Mouse (Mus musculus): ENCODE results near the gene Ccin. TPM values are rescaled to one million over a fixed set of nuclear protein-coding genes. Genes with fewer than 3 reads are reported as not detected.

Ccin gene
- not detected in 2 replicates for total RNA-seq (2017)

DNA sequence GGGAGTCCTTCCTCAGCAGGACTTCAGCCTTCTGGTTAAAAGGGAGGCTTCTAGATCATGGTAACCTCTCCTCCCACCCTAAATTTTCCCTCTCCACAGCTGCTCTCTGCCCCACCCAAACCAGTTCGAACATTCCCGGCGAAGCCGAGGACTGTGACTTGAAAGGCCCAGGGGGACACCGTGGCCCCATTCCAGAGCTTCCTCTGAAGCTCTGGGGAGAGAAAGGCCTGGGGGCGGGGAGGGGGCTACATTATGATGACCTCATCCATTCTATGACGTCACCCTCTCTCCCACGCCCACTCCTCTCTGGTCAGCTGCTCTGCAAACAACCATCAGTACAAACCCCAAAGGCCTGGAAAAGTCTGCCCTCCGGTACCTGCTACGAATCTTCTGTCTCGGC lies at the start of gene Ccin:
TSS of gene Ccin (plus strand) at position 303 of the 400 bp plus-strand sequence.
- no peak for ATAC-seq (replicated peaks; ENCODE audit: low read depth, poor library complexity, severe bottlenecking)

DNA sequence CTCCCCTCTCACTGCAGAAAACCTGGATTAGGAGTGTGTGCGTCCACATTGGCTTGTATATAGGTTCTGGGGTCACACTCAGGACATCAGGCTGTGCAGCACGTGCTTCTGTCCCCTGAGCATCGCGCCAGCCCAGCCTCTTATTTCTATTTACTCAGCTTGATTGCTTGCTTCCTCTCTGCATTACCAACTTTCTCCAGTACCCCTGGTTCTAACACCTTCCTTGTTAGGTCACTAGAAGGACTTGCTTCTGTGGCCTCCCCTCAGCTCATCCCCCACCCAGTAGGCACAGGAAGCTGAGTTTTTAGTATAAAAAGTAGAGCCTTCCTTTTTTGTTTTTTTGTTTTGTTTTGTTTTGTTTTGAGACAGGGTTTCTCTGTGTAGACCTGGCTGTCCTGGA lies 47.1 kb upstream of the Ccin start:
- ATAC-seq (replicated peaks; ENCODE audit: low read depth, poor library complexity, severe bottlenecking), result no peak

DNA sequence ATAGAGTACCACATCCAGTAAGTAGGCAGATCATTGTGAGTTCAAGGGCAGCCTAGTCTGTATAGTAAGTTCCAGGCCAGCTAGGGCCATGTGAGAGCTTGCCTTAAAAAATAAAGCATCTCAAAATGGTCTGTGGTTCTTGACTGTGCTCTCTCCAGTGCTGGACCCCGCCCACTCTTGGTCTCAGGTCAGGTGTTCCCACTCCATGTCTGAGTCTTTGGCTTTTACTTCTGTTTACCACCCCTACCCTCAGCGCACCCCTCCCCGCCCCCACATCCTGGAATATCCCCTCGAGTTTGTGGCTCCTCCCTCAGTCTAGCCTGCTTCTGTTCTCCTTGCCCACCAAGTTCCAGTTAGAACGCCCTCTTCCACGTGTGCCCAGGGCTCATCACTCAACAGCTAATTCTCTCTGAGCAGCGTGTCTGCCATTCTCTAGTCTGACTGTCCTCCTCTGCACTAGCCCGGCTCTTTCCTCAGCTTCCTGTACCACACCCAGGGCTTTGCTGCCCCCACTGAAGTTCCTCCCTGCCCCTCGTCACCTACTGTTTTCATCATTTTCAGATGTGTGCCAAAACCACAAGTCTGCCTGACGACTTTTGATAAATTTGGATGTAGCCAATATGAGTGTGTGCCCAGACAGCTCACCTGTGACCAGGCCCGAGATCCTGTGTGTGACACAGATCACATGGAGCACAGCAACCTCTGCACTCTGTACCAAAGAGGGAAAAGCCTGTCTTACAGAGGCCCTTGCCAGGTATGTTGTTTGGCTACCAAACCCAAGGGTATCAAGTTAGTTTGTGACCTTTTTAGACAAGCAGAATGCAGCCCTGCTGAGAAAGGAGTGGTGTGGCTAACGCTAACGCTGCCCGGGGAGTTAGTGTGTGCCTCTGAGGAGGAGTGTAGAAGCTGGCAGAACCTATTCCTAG lies 46.3 kb upstream of the Ccin start:
- peak; percentile 88 for ATAC-seq (replicated peaks; ENCODE audit: low read depth, poor library complexity, severe bottlenecking)

DNA sequence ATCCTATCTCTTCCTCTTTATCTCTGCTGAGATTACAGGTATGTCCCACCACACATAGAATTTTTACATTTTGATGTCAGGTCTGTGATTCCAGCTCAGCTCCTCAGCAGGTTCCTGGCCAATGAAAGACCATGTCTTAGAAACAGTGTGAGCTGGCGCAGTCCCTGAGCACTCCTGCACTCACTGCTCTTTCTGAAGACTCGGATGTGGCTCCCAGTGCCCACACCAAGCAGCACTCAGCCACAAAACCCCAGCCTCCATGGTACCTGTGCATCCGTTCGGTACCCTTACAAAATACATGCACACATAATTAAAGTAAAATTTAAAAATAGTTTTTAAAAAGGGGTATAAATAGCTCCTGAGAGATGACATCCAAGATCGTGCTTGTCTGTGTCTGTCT lies 42.0 kb upstream of the Ccin start:
- no peak for ATAC-seq (replicated peaks; ENCODE audit: low read depth, poor library complexity, severe bottlenecking)

DNA sequence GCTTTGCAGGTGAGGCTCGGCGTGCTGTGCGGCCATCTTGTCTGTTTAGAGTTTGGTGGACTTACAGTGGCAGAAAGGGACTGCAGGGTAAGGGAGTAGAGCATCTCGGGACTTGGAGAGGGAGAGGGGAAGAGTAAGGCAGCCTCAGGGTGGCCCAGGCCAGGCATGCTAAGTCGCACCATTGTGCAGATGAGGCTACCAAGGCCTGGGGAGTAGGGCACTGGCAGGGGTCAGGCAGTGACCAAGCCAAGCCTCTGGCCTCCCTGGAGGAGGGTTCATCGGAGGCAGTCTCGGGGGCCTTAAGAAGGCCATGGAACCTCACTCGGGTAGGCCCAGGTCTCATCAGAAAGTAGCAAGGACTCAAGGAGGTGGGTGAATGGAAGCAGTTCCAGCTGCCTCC lies 40.9 kb upstream of the Ccin start:
- no peak for ATAC-seq (replicated peaks; ENCODE audit: low read depth, poor library complexity, severe bottlenecking)

DNA sequence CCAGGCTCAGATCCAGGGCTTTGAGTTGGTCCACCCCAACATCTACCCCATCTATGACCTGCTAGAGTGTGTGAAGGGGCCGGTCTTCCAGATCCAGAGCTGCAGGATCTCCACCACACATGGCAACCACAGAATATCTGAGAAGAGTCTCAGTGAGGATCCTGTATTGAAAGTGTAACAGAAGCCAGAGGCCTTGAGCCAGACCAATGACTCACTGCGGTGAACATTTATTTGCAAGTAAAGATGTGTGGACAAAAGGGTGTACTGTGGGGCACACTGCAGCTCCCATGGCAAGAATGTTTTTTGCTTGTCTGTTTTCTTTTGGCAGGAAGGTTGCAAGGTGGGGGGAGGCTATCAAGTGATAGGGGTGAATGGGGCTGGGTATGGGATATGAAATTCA lies 35.7 kb upstream of the Ccin start:
- no peak for ATAC-seq (replicated peaks; ENCODE audit: low read depth, poor library complexity, severe bottlenecking)

DNA sequence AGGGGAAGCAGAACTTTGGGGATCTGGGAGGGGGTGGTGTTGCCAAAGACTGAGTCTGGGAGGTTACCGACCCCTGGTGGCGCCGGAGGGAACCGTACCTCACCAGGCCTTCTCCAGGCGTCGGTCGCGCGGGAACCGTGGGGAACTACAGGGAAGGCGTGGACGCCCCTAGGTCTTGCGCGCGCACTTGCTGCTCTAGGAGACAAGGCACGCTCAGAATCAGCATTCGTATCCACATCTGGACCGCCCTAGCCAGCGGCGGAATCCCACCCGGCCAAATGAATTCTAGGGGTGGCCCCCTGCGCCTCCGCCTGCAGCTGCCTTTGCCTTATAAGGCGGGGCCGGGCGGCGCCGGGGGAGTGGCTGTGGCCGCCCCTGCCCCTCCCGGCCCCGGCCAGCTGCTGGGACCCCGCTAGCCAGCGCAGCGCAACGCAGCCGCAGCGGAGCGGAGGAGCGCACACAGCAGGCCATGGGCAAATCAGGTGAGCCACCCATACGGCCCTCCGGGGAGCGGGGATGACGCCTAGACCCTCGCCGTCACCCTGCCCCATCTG lies 25.9 kb upstream of the Ccin start, which contains the start of gene Glipr2:
TSS of gene Glipr2 (plus strand) at position 110 of the 554 bp plus-strand sequence.
- ATAC-seq (replicated peaks; ENCODE audit: low read depth, poor library complexity, severe bottlenecking), result peak; percentile 87

DNA sequence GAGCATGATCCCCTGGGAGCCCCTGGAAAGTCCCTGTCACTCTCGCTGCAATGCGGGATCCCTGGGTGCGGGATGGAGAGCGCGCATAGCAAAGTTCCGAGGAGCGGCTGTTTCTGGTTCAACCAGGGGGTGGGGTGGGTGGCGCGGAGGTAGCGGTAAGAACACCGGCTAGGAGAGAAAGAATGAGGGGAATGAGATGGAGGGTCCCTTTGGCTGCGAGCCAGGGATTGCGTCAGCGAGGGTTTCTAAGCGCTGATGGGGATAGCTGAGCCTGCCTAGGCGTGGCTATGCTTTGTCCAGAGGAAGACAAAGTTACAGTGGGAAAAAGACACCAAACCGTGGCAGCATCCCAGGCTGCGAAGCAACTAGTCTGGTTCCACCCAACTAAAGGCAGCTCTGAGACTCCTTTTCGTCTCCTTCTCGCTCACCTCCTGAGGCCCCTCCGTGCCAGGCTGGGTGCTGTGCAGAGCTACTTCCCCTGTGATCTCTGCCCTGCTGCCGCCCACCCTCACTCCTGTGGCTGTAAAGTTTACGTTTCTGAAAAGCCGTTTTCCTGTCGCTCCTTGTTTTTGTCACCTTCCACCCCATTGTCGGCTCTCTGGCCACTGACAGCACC lies 25.3 kb upstream of the Ccin start:
- peak; percentile 4; the same call in 1 of the 2 replicates for ATAC-seq (replicated peaks; ENCODE audit: low read depth, poor library complexity, severe bottlenecking)

DNA sequence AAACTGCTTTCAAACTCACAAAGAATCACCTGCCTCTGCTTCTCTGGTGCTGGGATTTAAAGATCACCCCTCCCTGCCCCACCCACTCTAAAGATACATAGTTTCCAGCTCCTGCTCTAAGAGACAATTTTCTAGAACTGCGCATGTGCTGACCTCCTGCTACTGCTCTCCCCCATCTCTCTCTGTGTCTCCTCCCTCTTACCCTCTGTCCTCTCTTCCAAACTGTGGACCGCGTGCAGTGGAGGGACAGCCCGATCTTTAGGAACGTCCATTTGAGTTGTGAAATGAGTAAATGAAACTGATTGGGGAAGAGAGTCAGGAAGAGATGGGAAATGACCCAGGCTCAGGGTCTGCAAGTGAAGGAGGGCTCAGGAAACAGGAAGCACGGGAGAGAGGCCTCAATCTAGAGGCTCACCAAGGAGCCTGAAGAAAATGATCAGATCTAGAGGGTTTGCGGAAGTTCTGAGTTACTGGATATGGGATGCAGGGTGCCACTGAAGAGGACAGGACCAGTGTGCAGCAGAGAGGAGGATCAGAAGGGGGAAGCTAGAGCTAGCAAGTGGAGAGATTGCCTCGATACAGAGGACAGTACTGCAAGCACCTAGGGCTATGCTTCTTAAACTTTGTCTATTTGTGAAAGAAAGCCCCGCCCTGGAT lies 23.6 kb upstream of the Ccin start:
- peak; percentile 29 for ATAC-seq (replicated peaks; ENCODE audit: low read depth, poor library complexity, severe bottlenecking)

DNA sequence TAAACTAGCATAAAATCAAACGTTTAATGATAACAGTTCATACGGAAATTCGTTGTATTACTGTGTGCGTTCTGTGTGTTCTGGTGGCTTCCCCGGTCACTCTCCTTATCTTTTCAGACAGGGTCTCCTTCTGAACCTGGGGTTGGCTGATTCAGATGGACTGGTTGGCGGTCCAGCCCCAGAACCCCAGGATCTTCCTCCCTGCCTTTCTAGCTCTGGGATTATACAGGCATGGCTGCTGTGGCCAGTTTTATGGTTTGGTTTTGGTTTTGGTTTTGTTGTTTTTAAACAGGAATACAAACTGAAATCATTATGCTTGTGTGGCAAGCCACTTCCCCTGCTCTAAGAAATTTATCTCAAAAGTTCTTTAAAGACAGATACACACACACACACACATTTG lies 23.1 kb upstream of the Ccin start:
- peak; percentile 7; the same call in 1 of the 2 replicates for ATAC-seq (replicated peaks; ENCODE audit: low read depth, poor library complexity, severe bottlenecking)

DNA sequence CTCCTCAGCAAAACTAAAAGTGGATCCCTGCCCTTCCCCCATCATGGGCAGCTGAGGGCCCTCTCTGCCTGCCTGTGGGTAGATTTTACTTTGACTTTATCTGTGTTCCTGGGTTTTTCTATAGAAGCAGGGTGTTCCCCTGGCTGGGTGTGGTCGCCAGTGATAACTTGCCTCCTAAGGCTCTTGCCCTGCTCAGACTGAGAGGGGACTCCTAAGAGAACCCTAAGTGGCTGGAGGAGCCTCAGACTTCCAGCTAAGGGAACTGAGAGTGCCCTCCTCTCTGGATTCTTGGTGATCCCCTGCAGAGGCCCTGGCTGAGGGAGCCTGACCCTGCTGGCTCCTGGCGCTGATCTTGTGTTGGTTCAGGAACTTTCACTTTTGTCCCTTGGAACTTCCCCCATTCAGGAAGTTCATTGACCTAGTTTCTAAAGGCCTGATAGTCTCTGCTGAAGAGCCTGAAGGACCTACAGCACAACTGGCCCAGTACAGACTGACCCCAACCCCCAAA lies 18.9 kb upstream of the Ccin start:
- peak; percentile 64 for ATAC-seq (replicated peaks; ENCODE audit: low read depth, poor library complexity, severe bottlenecking)

DNA sequence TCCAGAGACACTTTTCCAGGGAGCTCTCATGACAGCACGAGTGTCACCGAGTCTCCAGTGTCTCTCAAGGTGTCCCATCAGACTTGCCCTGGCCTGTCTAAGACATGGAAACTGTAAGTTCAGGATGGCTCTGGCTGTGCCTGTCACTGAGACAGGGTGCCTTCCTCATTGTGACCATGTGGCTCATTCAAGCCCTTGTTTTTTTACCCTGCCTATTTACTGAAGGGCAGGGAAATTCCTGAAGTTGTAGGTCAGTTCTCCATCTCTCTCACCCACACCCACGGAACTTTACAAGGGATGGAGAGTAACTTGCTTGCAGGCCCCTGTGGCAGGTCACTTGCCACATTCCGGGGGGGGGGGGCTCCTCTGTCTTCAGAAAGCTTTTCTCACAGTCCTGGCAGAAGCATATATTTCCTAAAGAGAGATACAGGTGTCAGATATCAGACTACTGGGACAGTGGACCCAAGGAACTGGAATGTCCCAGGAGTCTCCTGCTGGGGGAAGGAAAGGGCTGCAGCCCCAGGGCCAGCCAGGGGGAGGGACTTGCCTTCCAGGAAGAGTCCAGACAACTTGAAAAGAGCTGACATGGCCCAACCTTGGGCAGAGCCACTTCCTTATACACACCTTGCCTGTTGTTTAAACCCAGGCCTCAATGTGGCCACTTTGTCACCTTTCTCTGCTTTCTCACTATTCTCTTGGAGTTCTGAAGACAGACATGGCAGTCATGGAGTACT lies 18.2 kb upstream of the Ccin start:
- ATAC-seq (replicated peaks; ENCODE audit: low read depth, poor library complexity, severe bottlenecking), result no peak

DNA sequence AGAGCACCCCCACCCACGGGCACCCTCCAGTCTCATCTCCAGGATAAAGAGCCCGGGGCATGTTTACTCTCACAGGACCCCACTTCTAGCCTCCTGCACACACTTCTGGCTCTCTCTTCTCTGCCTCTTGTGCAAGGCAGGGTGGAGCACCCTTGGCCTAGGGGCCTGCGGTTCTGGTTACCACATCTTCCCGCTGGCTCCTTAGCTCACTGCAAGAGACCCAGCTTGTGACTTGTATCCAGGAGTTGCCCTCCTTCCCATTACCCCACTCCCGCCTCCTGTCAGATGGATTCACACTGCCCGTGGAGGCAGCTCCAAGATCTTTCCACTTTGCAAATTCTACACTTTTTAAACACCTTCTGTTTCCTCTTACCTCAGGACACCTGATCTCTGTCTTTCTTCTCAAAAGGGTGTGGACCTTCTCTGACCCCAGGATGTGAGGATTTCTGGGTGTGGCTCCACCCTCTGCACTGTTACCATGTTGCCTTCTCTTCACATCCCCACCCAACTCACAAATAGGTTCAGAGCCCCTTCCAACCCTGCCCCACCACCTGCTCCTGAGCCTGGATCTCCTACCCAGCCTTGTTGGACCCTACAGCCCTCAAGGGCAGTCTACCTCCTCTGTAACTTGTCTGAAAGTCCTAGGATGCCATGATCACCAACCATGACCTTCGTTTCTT lies 17.3 kb upstream of the Ccin start:
- ATAC-seq (replicated peaks; ENCODE audit: low read depth, poor library complexity, severe bottlenecking), result 0 out of 2 replicates have a peak, but pooled peaks have one; percentile 41

DNA sequence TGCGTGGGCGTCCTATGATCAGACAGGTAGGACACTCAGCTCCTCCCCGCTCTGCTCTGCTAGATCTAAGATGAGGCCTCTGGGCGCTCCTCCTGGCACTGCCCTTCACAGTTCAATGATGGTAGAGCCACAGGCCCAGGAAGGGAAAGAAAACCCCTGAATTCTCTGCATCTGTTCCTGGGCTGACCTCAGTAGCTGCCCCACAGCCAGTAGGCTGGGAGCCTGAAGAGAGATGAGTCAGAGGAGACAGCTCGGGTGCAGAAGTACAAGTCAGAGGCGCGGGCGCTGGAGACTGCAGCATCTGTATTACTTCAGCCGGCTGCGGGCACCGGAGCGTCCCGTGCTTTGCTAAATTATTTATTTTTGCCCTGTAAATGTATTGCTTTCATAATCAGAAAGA lies 14.6 kb upstream of the Ccin start:
- no peak for ATAC-seq (replicated peaks; ENCODE audit: low read depth, poor library complexity, severe bottlenecking)

DNA sequence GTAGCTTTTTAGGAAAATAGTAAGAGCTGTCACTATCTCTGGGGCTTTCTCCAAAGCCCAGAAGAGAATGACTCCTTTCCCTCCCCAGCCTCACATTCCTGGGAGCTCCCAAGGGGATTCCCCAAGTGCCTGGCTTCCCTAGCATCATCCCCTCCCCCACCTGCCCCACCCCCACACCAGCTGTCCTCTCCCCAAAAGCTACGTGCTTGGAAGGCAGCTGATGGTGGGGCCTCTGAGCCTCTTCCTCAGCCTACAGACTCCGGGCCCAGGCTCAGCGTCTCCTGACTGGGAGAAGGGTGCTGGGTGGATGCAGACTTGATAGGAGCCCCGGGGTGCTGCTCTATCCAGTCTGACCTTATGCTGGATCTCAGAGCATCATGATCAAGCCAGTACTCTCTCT lies 13.9 kb upstream of the Ccin start:
- no peak for ATAC-seq (replicated peaks; ENCODE audit: low read depth, poor library complexity, severe bottlenecking)

DNA sequence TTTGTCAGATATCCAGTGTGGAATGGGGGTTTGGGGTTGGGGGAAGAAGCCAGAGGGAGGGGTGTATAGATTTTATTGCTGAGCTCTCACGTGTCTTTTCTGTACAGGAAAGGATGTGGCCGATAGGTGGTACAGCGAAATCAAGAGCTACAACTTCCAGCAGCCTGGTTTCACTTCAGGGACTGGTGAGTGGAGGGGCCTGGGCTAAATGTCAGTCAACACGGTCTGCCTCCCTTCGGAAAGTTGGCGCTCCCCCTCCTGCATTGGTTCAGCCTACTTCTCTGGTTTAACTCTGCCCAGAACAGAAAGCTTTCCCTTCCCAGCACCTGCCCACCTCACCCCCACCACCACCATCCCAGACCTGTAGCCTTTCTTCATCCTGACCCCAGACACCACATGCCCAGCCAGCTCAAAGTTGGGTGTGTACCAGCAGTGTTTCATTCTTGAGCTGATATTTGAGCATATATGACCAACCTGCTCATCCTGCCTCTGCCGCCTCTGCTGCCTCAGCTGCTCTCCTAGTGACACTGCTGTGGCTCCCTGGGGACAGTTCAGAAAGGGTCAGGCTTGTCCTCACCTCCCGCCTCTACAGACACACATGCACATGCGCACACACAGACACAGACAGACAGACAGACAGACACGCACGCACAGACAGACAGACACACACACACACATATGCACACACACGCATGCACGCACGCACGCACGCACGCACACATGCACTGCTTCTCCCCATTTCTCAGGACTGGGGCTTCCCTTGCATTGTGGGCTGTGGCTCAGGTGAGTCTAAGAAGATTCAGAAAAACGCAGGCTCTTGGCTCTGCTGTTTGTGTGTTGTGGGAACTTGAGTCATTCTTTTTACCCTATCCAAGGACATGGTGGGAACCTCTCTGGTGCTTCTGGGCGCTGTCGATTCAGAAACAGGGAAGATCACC lies 12.6 kb upstream of the Ccin start:
- no peak for ATAC-seq (replicated peaks; ENCODE audit: low read depth, poor library complexity, severe bottlenecking)

DNA sequence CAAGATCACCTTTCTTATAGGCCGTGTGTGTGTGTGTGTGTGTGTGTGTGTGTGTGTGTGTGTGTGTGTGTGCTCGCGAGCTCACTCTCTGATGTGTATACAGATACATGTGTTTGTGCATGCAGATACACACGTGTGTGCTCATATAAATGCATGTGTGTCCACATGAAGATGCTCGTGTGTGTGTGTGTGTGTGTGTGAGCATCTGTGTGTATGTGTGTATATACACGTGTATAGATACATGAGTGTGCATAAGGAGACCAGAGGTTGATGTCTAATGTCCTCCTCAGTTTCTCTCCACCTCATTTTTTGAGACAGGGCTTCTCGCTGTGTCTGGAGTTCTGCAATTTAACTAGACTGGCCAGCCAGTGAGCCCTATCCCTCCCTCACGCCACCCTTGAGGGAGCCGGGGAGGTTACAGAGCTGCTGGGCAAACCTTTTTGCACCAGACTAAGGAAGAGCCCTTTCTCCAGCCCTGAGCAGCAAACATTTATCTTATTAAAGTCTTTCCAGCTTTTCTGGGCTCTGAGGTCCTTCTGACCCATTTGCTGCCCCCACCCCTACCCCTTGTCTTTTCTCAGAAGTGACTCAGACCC lies 11.6 kb upstream of the Ccin start:
- 0 out of 2 replicates have a peak, but pooled peaks have one; percentile 3 for ATAC-seq (replicated peaks; ENCODE audit: low read depth, poor library complexity, severe bottlenecking)

Data from common myeloid progenitor, adult 5-6 weeks (primary cell).